Mouse (Mus musculus) small intestine, adult 2 months (tissue): ENCODE measurements at regions not wholly inside any gene's neighbourhood (a gene's known extent, or its start where the extent isn't known, plus 50 kb on each side); places are given as distances from the start of the nearest gene placed in this dataset.

Experiments
- H3K27ac ChIP-seq: fragments of 200-500 bp; 2 replicates; pipeline ENCODE4 v1.5.1; 2012; ENCODE audit warnings: low read depth, low read length, control low read depth, inconsistent platforms; ENCODE audit not compliant: insufficient read depth
- H3K27me3 ChIP-seq: fragments of 200-500 bp; 2 replicates; pipeline ENCODE4 v1.6.1; 2012; ENCODE audit warnings: mild to moderate bottlenecking, moderate library complexity, low read length, inconsistent platforms; ENCODE audit not compliant: control insufficient read depth, insufficient read depth
- H3K36me3 ChIP-seq: fragments of 200-500 bp; 2 replicates; pipeline ENCODE4 v1.6.1; 2012; ENCODE audit warnings: mild to moderate bottlenecking, low read length, control low read depth, inconsistent platforms; ENCODE audit not compliant: control insufficient read depth, insufficient read depth
- H3K4me1 ChIP-seq: fragments of 200-500 bp; 2 replicates; pipeline ENCODE4 v1.6.1; 2012; ENCODE audit warnings: low read length, inconsistent platforms, mixed read lengths; ENCODE audit not compliant: control insufficient read depth, insufficient read depth, insufficient read length
- H3K4me3 ChIP-seq: fragments of 200-500 bp; 2 replicates; pipeline ENCODE4 v1.5.1; 2012; ENCODE audit warnings: low read depth, mild to moderate bottlenecking, control low read depth, inconsistent platforms, low read length, moderate library complexity
- CTCF ChIP-seq: fragments of 200-500 bp; IDR thresholded peaks from 2 replicates; pipeline ENCODE4 v1.5.1; 2012; ENCODE audit warnings: low read depth, mild to moderate bottlenecking, control low read depth, inconsistent platforms, low read length, moderate library complexity, mixed read lengths; ENCODE audit not compliant: insufficient replicate concordance, insufficient read length; ENCODE audit errors: extremely low read depth
- POLR2A ChIP-seq: fragments of 200-500 bp; IDR thresholded peaks from 2 replicates; pipeline ENCODE4 v1.6.1; 2012; ENCODE audit warnings: low read depth, mild to moderate bottlenecking, control low read depth, inconsistent platforms, low read length, moderate library complexity
- WGBS: fragments of 180-500 bp; shearing (Covaris S2); methylation state at CpG from one replicate; pipeline ENCODE4 v1.1.7; 2018; 5-methylcytosine and 5-hydroxymethylcytosine counted together

DNA sequence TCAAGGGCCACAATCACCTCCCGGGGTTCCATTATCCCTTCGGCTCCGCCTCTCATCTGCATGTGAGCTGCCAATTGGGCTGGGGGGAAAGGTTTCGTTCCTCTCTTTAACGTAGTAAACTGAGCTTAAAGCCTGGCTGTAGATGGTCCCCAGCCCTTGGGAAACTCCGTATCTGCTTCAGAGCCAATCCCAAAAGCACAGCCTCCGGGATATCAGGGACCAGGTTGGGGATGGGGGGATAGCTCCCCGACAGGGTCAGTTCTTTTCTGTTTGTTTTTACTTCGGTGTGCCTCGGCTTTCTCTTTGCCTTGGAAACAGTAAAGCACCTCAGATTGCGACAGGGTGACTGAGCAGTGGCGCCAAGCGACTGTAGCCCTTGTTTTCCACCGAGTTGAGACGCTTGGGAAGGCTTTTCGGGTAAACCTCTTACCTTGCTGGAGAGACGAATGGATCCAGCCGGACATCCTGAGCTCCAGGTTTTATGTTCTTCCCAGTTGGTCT is 64.5 kb downstream of the Tfap2c start:
- 3% methylated on average over 18 of the region's 18 CpGs for WGBS
- Histone ChIP-seq H3K4me1 (no peaks in the 10 kb centered on the region), H3K36me3 (no peaks in the 10 kb centered on the region), H3K27me3 (no peaks in the 10 kb centered on the region), H3K4me3 (no peak overlapping the region), H3K27ac (no peak overlapping the region)
- TF ChIP-seq POLR2A (no peak), CTCF (no peak)

DNA sequence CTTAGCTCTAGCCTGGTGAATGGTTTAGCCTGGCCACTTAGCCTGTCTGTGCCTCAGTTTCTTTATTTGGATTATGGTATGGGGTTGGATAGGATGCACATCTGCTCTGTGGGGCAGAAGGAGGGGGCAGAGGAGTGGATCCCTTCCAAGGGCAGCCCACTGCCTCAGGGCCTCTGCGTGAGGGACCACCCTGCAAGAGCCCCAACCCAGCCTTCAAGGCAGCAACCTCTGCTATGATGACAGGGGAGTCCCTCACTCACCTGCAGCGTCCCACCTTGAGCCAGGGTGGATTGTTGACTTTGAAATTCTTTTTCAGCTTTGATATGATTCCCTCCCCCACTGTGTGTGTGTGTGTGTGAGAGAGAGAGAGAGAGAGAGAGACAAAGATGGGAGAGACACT is 65.8 kb downstream of the Tfap2c start:
- no peak for TF ChIP-seq POLR2A
- TF ChIP-seq CTCF, result no peak
- Histone ChIP-seq H3K4me1 (no peaks in the 10 kb centered on the region), H3K36me3 (no peaks in the 10 kb centered on the region)

DNA sequence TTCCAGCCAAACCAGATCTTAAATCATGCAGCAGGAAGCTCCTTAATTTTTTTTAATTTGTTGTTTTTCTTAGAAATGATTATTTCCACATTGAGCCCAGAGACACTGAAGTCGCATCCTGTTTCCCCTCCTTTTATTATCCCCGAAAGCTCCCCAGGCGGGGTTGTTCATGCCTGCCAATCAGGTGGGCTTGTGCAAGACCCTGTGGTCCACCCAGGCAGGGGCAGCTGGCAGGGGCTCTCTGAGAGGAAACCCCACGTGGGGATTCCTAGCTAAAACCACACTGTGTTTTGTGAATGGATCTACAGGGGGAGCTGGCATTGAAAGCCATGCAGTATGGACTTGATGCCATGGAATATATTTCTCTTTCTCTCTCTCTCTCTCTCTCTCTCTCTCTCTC is 66.2 kb downstream of the Tfap2c start:
- WGBS, result 47% methylated on average over 4 of the region's 4 CpGs
- H3K4me3 ChIP-seq, result no peak overlapping the region

More for the DNA sequence above, 65.8 kb downstream of the Tfap2c start:
- Histone ChIP-seq H3K4me3 (no peak overlapping the region), H3K27ac (no peak overlapping the region), H3K27me3 (no peaks in the 10 kb centered on the region)
- 28% methylated on average over 2 of the region's 2 CpGs for WGBS

DNA sequence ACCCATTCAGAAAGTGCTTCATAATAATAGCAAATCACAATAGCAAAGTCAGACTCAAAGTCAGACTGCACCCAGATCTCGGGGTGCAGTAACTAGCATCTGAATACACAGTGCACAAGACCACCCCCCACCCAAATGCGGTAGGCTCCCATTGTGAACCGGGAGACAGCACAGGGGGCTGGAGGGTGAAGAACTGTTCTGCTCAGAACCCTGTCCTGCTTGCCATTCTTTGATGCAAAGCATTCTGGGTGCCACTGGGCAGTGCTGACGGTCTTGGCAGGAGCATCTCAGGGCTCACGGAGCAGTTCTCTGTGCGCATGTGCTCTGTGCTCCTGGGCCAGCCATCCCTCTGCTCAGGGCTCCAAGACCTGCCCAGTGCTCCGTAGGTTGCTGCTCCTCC is 69.8 kb downstream of the Tfap2c start:
- Histone ChIP-seq H3K4me1 (no peaks in the 10 kb centered on the region), H3K27me3 (peaks cover 4% of the 10 kb centered on the region), H3K4me3 (no peak overlapping the region), H3K36me3 (no peaks in the 10 kb centered on the region), H3K27ac (no peak overlapping the region)
- WGBS, result 80% methylated on average over 7 of the region's 7 CpGs
- TF ChIP-seq POLR2A, result no peak
- TF ChIP-seq CTCF, result no peak

More for the DNA sequence above, 66.2 kb downstream of the Tfap2c start:
- no peaks in the 10 kb centered on the region for H3K27me3 ChIP-seq
- TF ChIP-seq CTCF (no peak), POLR2A (no peak)
- no peaks in the 10 kb centered on the region for H3K4me1 ChIP-seq
- no peaks in the 10 kb centered on the region for H3K36me3 ChIP-seq
- H3K27ac ChIP-seq, result no peak overlapping the region

DNA sequence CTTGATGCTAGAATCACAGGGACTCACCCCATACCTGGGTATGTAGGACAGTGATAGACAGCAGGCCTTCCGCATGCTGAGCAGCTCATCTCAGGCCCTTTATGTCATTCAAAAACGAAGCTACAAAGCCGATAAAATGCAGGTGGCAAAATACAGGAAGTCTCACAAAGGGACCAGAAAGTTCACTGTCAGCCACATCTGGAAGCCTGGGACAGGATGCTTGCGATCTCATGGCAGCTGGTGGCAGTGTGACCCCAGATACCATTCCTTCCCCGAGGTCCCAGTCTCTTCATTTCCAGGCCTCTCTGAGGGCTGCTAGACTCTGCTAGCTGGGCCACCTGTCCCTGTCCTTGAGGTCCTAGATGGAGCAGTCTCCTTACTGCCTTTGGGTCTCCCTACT is 70.6 kb downstream of the Tfap2c start:
- no peaks in the 10 kb centered on the region for H3K36me3 ChIP-seq
- H3K4me3 ChIP-seq, result no peak overlapping the region
- no peaks in the 10 kb centered on the region for H3K4me1 ChIP-seq
- peaks cover 4% of the 10 kb centered on the region for H3K27me3 ChIP-seq
- H3K27ac ChIP-seq, result no peak overlapping the region
- 65% methylated on average over 5 of the region's 5 CpGs for WGBS
- no peak for TF ChIP-seq CTCF
- TF ChIP-seq POLR2A, result no peak

DNA sequence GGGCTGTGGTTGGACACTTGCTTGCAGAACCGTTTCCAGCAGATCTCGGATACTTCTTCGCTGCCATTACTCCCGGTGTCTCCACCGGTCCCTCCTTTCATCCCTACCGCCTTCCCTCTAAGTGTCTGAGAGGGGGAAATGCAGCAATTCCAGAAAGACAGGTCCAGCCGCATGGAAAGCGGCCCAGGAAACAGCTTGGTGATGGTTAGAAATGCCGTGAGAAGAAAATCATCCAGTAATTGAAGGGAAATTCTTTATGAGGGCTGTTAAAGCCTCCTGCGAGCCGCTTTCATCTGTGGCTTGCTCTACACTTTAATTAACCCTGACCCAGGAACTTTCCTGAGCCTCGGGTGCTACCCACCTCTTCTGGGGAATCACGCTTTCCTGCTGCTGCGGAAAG is 74.3 kb downstream of the Tfap2c start:
- Histone ChIP-seq H3K36me3 (no peaks in the 10 kb centered on the region), H3K27ac (no peak overlapping the region), H3K27me3 (peaks cover 4% of the 10 kb centered on the region), H3K4me3 (no peak overlapping the region), H3K4me1 (no peaks in the 10 kb centered on the region)
- 10% methylated on average over 14 of the region's 14 CpGs for WGBS
- no peak for TF ChIP-seq POLR2A
- TF ChIP-seq CTCF, result no peak

DNA sequence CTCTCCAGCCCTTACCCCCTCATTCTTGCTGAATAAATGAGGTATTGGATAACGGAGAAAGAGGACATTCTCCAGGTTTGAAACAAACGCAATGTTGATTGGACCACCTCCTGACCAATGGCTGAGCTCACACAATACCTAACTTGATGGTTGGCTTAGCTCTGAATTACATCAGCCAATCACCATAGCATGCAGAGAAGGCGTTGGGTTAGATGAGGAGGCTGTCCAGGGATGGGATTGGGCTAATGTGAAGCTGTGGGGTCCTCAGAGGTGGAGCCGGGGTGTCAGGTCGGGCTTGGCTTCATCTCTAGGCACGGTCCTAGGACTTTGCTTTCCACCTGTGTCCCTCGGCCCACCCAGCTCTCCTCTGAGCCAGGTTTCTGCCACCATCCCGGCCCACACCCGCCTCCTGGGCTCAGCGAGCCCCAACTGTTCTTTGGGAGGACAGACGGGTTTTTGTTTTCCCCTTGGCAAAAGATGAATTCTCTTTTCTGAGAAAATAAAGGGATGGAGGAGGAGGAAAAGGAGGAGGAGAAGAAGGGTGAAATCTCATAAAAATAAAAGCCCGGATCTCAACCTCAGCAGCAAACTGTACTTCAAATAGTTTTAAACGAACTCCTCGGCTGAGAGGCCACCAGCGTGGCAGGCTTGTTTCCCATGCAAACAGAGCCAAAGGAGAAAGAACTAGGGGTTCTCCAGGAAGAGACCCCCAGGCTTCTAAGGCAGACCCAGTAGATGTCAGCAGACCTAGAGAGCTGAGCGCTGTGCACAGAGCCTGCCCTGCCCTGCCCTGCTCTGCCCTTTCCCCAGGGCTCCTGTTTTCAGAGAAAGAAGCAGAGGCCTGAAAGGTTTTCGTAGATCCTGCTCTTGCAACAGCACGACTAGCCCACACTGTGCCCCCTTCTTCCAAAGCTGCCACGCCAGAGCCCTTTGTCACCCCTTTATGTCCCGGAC is 78.2 kb downstream of the Tfap2c start:
- WGBS, result 75% methylated on average over 20 of the region's 20 CpGs
- H3K27me3 ChIP-seq, result peaks cover 4% of the 10 kb centered on the region
- TF ChIP-seq CTCF (no peak), POLR2A (no peak)

More for the DNA sequence above, 78.2 kb downstream of the Tfap2c start:
- Histone ChIP-seq H3K4me1 (no peaks in the 10 kb centered on the region), H3K36me3 (no peaks in the 10 kb centered on the region), H3K4me3 (no peak overlapping the region), H3K27ac (no peak overlapping the region)
